Mouse (Mus musculus): ENCODE data around the gene E030025P04Rik. TPM values are rescaled to one million over a fixed set of nuclear protein-coding genes. Genes with fewer than 3 reads are reported as not detected.

E030025P04Rik gene
- total RNA-seq (2021): not detected
- long read RNA-seq: 0 reads

GRCm38 (mm10) chr11:109144236-109144635 is at the start of gene E030025P04Rik:
Gene E030025P04Rik (minus strand): TSS chr11:109144369.
- peak in 1 of 2 experiments; percentile 9 for DNase-seq (ENCODE audit: low spot score in 2 of 2)

- peak; percentile 83 to 84 for DNase-seq (ENCODE audit: low spot score in 2 of 2)
Observed at GRCm38 (mm10) chr11:109192673-109193557, 48.7 kb upstream of the E030025P04Rik start.

DNA sequence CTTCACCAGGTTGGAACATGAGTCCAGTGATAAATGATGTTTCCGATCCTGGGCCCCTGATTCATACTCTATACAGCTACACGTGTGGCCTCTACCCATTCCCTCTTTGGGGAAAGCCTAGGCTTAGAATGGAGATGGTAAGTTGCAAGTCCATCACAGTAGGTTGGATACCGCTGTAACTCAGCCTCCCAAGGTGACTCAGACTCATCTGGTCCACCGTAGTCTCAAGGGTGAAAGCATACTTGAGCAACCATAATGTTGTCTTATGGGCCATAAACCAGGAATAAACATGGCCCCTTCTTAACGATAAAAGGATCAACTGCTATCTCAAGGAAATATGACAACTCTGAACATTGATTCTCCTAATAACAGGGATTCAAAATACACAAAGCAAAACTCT is 44.1 kb upstream of the E030025P04Rik start:
- no peak for DNase-seq (ENCODE audit: low spot score in 2 of 2)

DNA sequence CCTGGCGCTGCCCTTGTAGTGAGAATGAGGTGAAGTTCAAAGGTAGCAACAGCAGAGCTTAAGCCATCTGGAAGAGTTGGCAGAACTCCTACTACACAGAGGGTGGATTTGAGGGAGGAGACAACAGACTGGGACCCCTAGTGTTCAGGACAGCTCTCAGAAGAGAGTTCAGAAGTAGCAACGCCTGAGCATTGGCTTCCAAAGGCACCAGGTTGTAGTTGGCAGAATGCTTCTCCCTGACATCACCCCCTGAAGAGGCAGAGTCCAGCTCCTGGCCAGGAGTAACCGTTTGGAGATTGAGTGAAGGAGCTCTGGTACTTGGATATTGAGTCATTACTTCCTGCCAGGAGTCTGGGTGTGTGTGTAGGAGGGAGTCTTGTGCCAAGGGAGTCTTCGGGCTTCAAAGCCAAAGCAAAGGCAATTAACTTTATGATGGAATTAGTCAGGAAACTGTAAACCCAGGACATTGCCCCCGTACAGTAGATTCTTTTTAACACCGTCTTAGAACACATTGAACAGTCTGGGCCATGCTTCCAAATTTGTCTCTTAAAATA is 43.5 kb upstream of the E030025P04Rik start:
- DNase-seq (ENCODE audit: low spot score in 2 of 2): no peak

DNA sequence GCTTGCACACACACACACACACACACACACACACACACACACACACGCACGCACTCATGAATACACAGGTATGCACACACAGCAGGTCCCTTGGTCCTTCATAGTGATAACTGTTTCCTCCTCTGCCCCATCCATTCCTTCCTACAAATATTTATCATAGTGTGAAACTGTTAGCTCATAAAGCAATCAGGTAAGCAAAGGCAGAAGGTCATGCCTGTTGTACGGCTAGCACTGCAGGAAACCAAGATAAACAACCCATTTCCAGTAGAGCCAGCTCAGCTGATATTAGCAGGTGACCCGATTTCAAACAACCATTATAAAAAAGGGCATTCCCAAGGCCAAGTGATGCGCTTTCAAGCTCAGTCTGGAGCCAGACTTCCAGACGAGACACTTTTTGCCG is 36.9 kb upstream of the E030025P04Rik start:
- DNase-seq (ENCODE audit: low spot score in 2 of 2): no peak

DNA sequence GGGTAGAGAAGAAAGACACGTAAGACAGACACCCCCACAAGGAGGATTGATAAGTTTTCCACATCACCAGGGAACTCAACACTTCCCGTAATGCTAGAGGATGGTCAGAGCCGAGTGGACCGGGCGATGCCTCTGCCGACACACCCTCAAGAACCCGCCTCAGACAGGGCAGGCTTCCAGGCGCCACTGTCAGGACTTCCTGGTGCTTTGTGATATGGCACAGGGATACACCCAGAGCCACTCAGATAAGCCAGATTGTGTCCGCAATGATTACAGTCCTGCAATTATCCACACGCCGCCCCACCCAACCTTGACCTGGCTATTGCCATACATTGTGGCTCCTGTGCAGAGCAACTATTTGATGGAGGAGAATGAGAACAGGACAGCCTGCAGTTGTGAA is 36.1 kb upstream of the E030025P04Rik start:
- DNase-seq (ENCODE audit: low spot score in 2 of 2): no peak

- DNase-seq (ENCODE audit: low spot score in 2 of 2): peak; percentile 55 to 73
Observed at GRCm38 (mm10) chr11:109178788-109179518, 34.8 kb upstream of the E030025P04Rik start.

- DNase-seq (ENCODE audit: low spot score in 2 of 2): no peak
Observed at GRCm38 (mm10) chr11:109175376-109175969, 31.3 kb upstream of the E030025P04Rik start.

DNA sequence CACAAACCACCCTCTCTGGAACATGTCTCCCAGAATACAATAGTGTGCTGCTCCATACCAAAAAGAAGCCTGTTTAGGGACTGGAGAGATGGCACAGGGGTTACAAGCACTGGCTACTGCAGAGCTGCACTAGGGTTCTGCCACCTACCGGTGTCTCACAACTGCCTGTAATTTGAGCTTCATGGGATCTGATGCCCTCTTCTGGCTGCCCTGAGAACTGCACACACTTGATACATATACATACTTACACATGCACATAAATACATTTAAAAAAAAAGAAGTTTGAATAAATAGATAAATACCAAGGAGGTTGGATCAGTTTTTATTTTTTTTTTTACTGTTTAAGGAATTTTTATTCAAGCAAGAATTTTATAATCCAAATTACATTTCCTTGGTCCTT is 28.1 kb upstream of the E030025P04Rik start:
- DNase-seq (ENCODE audit: low spot score in 2 of 2): no peak

DNA sequence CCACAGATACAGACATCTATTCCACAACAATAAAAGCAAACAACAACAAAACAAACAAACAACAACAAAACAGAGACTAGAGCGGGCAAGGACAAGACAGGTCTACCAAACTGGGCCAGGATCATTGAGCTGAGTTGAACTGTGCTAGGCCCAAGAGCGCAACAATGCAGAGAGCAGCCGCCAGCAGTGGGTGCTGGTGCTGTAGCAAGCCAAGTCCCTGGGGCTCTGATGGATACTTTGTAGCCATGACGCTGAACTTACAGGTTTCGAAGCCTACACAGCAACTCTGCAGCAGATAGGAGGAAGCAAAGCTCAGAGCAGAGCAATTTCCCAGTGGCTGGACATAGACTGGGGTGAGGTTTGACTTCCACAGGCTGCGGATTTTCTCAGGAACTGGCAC is 26.6 kb upstream of the E030025P04Rik start:
- DNase-seq (ENCODE audit: low spot score in 2 of 2): no peak

GRCm38 (mm10) chr11:109157694-109158093 is 13.5 kb upstream of the E030025P04Rik start:
- DNase-seq (ENCODE audit: low spot score in 2 of 2): no peak

DNA sequence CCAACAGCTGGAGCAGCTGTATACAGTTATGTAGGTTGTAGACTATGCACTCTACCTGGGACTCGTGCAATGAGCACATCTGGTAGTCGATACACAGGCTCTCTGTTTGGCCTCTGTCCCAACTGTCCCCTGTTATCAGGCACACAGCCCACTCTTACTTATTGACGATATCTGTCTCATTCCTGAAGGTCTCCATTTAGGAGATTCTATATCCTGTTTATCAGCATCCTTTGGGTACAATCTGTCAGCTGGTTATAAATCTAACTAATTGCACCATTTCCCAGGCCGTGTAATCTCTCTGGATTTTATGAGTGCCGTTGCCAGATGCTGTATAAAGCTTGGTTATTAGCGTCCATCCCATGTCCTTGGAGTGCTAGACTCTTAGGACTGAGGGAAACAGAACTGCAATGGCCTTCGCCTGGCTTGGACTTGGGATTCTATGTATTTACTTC is 747 bp upstream of the E030025P04Rik start:
- no peak for DNase-seq (ENCODE audit: low spot score in 2 of 2)

- DNase-seq (ENCODE audit: low spot score in 2 of 2): no peak
Observed at GRCm38 (mm10) chr11:109126482-109126881, 17.7 kb downstream of the E030025P04Rik start.

DNA sequence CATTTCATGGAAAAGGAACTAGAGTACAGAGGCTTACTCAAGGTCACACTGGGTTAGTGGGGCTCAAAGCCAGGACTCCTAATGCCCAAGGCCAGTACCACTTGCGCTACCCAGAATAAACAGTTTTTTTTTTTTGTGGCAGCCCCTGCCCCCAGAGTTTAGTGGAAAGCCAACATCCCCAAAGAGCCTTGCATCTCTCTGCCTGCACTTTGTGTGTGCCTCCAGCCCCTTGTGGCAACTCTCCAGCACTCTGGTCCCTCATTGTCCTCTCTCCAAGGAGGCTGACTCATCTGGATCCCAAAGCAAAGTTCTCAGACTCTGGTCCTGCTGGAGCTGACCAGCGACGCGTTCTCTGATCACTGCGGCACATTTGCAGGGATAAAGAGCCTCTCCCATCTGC is 18.7 kb downstream of the E030025P04Rik start:
- DNase-seq (ENCODE audit: low spot score in 2 of 2): peak; percentile 43 to 47

DNA sequence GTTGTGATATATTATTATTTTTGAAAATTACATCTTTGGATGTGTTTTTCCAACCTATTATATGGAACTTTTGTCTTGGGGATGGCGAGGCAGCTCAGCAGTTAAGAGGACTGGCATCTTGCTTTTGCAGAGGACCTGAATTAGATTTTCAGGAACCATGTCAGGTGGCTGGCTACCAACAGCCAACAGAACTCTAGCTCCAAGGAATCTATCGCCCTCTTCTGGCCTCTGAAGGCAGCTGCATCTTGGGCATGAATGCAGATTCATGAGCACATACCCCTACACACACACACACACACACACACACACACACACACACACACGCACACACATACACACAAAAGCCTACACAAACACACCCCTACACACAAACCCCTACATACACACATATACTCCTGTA is 19.9 kb downstream of the E030025P04Rik start:
- peak; percentile 16 to 31 for DNase-seq (ENCODE audit: low spot score in 2 of 2)

DNA sequence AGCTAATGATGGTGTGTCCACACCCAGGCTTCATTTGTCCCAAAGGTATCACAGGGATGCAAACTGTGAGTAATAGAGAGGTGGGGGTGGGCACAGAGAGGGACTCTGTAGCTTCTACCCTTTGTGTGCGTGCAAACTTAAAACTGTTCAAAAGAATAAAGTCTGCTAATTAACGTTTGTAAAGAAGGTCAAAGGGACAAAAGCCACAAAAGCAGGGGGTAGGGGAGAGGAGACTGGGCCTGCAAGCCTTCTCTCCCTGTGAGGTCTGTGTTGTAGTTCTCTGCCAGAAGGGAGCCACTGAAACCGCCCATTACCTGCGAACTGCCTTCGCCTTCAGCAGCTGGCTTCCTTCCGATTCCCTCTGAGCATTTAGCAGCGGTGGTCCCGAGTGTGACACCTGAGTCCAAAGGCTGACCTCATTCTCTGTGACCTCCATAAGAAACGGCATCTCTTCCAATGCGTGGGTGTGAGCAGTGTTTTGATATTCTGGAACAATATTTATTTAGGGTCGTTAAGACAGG is 34.3 kb downstream of the E030025P04Rik start:
- DNase-seq (ENCODE audit: low spot score in 2 of 2): no peak

- DNase-seq (ENCODE audit: low spot score in 2 of 2): no peak
Observed at GRCm38 (mm10) chr11:109109056-109109455, 35.1 kb downstream of the E030025P04Rik start.

- no peak for DNase-seq (ENCODE audit: low spot score in 2 of 2)
Observed at GRCm38 (mm10) chr11:109107518-109108205, 36.5 kb downstream of the E030025P04Rik start.

DNA sequence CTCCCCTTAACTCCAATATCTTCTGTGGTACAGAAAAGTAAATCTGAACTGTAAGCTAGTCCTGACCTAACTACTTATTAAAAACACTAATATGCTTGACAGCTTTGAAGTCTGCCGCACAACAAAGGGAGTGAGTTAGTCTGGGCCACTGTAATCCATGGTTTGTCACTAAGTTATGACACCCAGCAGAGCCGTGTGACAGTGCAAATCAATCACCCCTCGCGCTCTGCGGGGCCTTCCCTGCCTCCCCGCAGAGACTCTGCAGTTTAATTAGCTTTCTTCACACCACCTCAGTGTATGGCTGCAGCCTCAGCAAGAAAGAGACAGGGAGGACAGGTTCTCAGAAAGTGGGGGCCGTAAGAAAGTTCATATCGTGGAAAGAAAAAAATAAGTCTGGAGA is 37.4 kb downstream of the E030025P04Rik start:
- no peak for DNase-seq (ENCODE audit: low spot score in 2 of 2)

- DNase-seq (ENCODE audit: low spot score in 2 of 2): no peak
Observed at GRCm38 (mm10) chr11:109106181-109106580, 38.0 kb downstream of the E030025P04Rik start.

DNA sequence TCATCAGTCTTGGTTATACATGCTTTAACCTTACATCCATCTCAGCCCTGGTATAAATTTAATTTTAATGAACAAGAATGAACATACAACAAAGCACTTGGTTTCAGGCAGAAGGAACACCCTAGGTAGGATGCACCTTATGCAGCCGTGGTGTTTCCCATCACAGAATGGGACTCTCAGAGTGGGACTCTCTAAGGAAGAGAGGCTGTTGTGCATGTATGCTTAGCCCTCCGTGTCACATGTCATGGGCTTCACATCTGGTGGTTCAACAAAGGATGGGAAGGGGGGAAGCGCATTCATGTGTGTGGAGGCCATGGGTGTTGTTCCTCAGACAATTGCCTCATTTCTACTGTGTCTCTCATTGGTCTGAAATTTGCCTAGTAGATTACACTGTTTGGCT is 40.8 kb downstream of the E030025P04Rik start:
- no peak for DNase-seq (ENCODE audit: low spot score in 2 of 2)
